Mouse (Mus musculus) ES-Bruce4 (cell line): ENCODE data around the gene Usp30. TPM values are rescaled to one million over a fixed set of nuclear protein-coding genes. Genes with fewer than 3 reads are reported as not detected.
A peak's percentile ranks its signal among the peaks of the same experiment; 100 is the strongest.

Experiments used
- H3K27ac ChIP-seq: 2 replicates; pipeline ENCODE4 v1.5.1; 2012; ENCODE audit warnings: low read length, inconsistent platforms; ENCODE audit not compliant: insufficient read depth
- H3K27me3 ChIP-seq: 2 replicates; pipeline ENCODE4 v1.6.1; 2012; ENCODE audit warnings: mild to moderate bottlenecking, low read length, inconsistent platforms; ENCODE audit not compliant: control insufficient read depth, poor library complexity, insufficient read depth, severe bottlenecking
- H3K36me3 ChIP-seq: 2 replicates; pipeline ENCODE4 v1.6.1; 2012; ENCODE audit warnings: inconsistent platforms, mild to moderate bottlenecking, low read length, moderate library complexity; ENCODE audit not compliant: control insufficient read depth, poor library complexity, insufficient read depth, severe bottlenecking
- H3K4me1 ChIP-seq: one replicate; pipeline ENCODE4 v1.8.1; 2011; ENCODE audit warnings: low read length; ENCODE audit not compliant: control insufficient read depth, insufficient read depth
- H3K4me3 ChIP-seq: 2 replicates; pipeline ENCODE4 v1.5.1; 2011; ENCODE audit warnings: low read depth, mild to moderate bottlenecking, low read length
- H3K9ac ChIP-seq: 2 replicates; pipeline ENCODE4 v1.6.1; 2012; ENCODE audit warnings: low read depth, mild to moderate bottlenecking, inconsistent platforms; ENCODE audit not compliant: poor library complexity, severe bottlenecking
- H3K9me3 ChIP-seq: replicated peaks from 2 replicates; pipeline ENCODE4 v1.6.1; 2012; ENCODE audit warnings: mild to moderate bottlenecking, low read length, inconsistent platforms; ENCODE audit not compliant: control insufficient read depth, poor library complexity, insufficient read depth, severe bottlenecking
- CTCF ChIP-seq: IDR thresholded peaks from one replicate; pipeline ENCODE4 v1.8.1; 2011; ENCODE audit warnings: low read depth, low read length
- EP300 ChIP-seq: IDR thresholded peaks from 2 replicates; pipeline ENCODE4 v1.6.1; 2011; ENCODE audit warnings: low read depth, low read length; ENCODE audit not compliant: insufficient read depth
- POLR2A ChIP-seq: IDR thresholded peaks from one replicate; pipeline ENCODE4 v1.8.1; 2011; ENCODE audit warnings: low read length; ENCODE audit not compliant: insufficient read depth
- polyA plus RNA-seq: library from polyadenylated mRNA; stranded (reverse); fragments of >200 nt; gene quantifications from 2 replicates; pipeline ENCODE4 v1.2.4, GENCODE M21; 2011; ENCODE audit warnings: low read depth; ENCODE audit not compliant: missing spikeins, insufficient read depth, insufficient read length

Usp30 gene
- polyA plus RNA-seq, 1 experiment, result 13.9 TPM

DNA sequence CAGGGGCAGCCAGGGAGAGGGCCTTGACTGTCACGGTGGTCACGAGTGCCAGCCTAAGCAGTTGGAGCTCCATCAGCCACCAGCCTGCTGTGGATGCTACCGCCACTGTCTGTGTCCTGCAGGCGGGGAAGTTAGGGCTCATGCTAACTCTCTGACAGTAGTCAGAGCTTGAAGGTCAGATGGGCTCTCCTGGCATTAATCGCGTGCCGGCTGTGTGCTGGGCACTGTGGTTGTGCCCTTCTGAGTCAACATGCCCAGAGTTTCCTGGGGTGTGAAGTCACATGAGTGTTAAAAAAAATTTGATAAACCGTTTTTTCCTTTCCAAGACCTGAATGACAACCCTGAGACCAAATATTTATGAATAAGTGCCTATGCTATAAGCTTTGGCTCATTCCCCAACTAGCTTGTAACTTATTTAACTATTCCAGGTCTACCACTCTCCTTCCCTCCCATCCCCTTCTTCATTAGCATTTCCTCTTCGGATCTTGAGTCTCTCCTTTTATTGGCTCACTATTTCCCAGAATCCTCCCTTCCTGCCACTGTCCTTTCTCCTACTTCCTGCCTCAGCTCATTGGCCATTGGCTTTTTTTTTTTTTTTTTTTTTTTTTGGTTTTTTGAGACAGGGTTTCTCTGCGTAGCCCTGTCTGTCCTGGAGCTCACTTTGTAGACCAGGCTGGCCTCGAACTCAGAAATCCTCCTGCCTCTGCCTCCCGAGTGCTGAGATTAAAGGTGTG is 87.3 kb downstream of the Usp30 start:
- no peaks in the 10 kb centered on the region for H3K9me3 ChIP-seq
- TF ChIP-seq EP300 (no peak), POLR2A (no peak), CTCF (no peak)
- no peaks in the 10 kb centered on the region for H3K36me3 ChIP-seq
- peaks cover 6% of the 10 kb centered on the region for H3K4me1 ChIP-seq
- peak overlapping the region; percentile 65; the same call in 1 of the 2 replicates for H3K27ac ChIP-seq
- H3K9ac ChIP-seq, result peak overlapping the region; percentile 5; the same call in 1 of the 2 replicates
- H3K27me3 ChIP-seq, result no peaks in the 10 kb centered on the region
- peak overlapping the region; percentile 55 for H3K4me3 ChIP-seq

- H3K4me3 ChIP-seq, result peak overlapping the region; percentile 55
- H3K4me1 ChIP-seq, result peaks cover 6% of the 10 kb centered on the region
- H3K9ac ChIP-seq, result peak overlapping the region; percentile 5; the same call in 1 of the 2 replicates
- H3K27ac ChIP-seq, result peak overlapping the region; percentile 65
- H3K27me3 ChIP-seq, result no peaks in the 10 kb centered on the region
- no peaks in the 10 kb centered on the region for H3K36me3 ChIP-seq
- peak; percentile 65 for TF ChIP-seq CTCF
- TF ChIP-seq POLR2A, result no peak
- no peaks in the 10 kb centered on the region for H3K9me3 ChIP-seq
These were observed 88.2 kb downstream of the Usp30 start for GRCm38 (mm10) chr5:114153490-114153889.

DNA sequence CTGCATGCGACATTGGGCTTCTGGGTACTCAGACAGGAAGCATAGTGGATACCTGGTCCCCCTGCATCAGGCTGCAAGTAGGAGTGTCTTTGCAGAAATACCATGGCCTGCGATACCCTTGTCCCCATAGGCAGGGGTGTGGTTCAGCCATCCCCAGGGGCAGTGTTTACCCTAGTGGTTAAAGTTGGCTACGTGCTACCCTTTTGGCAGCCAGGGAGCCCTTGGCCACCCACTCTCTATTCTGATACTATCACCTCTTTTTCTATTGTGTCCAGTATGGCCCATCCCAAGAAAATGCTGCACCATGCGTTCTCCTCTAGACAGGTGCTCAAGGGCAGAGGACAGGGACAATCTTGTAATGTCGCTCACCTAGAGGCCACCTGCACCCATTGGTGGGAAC is 89.5 kb downstream of the Usp30 start:
- Histone ChIP-seq H3K27ac (no peak overlapping the region), H3K27me3 (no peaks in the 10 kb centered on the region), H3K36me3 (no peaks in the 10 kb centered on the region), H3K9me3 (no peaks in the 10 kb centered on the region), H3K9ac (no peak overlapping the region), H3K4me1 (peaks cover 6% of the 10 kb centered on the region), H3K4me3 (no peak overlapping the region)
- TF ChIP-seq POLR2A (no peak), CTCF (no peak), EP300 (no peak)

GRCm38 (mm10) chr5:114155168-114155933 is 90.1 kb downstream of the Usp30 start:
- Histone ChIP-seq H3K9me3 (no peaks in the 10 kb centered on the region), H3K36me3 (no peaks in the 10 kb centered on the region), H3K4me3 (no peak overlapping the region), H3K4me1 (peaks cover 6% of the 10 kb centered on the region), H3K9ac (no peak overlapping the region), H3K27ac (no peak overlapping the region), H3K27me3 (no peaks in the 10 kb centered on the region)
- no peak for TF ChIP-seq POLR2A
- no peak for TF ChIP-seq CTCF
- no peak for TF ChIP-seq EP300

DNA sequence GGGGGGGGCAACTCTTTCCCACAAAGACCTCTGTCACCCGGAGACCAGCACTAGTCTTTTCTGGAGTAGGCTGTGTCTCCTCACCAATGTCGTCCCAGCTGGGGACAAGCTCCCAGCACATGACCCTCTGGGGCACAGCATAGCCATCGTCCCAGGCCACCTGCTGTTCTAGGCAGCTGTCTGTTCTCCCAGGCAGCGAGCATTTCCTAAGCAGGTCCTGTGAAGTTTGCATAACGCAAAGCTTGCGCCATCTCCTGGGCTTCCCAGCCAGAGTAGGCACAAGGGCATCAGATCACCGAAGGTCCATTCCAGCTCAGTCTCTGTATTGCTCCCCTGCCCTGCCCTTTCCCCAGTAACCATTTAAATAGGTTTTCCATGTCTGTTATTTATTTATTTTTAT is 92.0 kb downstream of the Usp30 start:
- TF ChIP-seq CTCF, result no peak
- TF ChIP-seq EP300, result no peak
- no peak for TF ChIP-seq POLR2A
- H3K4me3 ChIP-seq, result no peak overlapping the region
- H3K27me3 ChIP-seq, result no peaks in the 10 kb centered on the region
- H3K9me3 ChIP-seq, result no peaks in the 10 kb centered on the region
- no peak overlapping the region for H3K27ac ChIP-seq
- no peaks in the 10 kb centered on the region for H3K36me3 ChIP-seq
- H3K9ac ChIP-seq, result no peak overlapping the region
- H3K4me1 ChIP-seq, result peaks cover 2% of the 10 kb centered on the region

GRCm38 (mm10) chr5:114161424-114161823 is 96.2 kb downstream of the Usp30 start:
- H3K27ac ChIP-seq, result no peak overlapping the region
- no peaks in the 10 kb centered on the region for H3K27me3 ChIP-seq
- H3K9me3 ChIP-seq, result no peaks in the 10 kb centered on the region
- H3K9ac ChIP-seq, result no peak overlapping the region
- H3K4me3 ChIP-seq, result no peak overlapping the region
- no peaks in the 10 kb centered on the region for H3K36me3 ChIP-seq
- H3K4me1 ChIP-seq, result no peaks in the 10 kb centered on the region
- no peak for TF ChIP-seq POLR2A
- TF ChIP-seq EP300, result no peak
- TF ChIP-seq CTCF, result no peak
